Mouse (Mus musculus) ovary, adult 18-20 months (tissue): ENCODE results near the gene Gpa33.

Experiments
- DNase-seq: peaks from one replicate; pipeline ENCODE4 v3.0.0; 2022; ENCODE audit warnings: low spot score, mixed read lengths

The Gpa33 gene

DNA sequence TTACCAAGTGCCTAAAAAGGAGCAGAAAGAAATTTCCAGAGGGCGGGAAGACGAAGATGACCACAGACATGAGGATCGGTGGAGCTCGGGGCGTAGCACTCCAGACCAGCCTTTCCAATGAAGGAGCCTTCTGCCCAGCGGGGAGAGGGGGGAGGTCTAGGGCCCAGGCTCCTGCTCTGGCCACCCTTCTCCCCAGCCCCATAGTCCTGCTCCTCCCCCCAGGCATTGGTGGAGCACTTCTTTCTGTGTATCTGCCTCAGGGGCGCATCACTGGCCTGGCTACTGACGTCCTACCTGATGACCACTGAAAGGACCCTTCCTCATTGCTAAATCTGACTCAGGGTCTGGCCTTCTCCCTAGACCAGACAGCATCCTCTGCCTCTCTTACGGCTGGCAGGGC, 35.1 kb downstream of the Gpa33 start:
- no peak for DNase-seq

DNA sequence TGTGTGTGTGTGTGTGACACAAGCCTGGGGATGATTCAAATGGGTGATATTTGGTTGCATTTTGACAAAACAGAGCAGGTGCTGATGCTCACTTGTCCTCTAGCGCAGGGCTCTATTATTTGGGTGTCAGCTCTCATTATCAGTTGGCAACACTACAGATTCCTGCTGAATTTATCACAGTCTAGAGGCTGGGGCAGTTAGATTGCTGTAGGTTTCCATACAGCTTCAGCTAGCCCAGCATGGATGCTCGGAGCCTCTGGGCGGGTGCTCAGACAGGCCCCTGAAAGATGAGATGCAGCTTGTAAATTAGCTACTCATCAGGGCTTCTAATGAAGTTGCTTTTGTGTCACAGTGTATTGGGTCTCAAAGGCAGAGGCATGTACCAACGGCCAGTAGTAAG, 37.4 kb downstream of the Gpa33 start:
- DNase-seq: no peak

DNA sequence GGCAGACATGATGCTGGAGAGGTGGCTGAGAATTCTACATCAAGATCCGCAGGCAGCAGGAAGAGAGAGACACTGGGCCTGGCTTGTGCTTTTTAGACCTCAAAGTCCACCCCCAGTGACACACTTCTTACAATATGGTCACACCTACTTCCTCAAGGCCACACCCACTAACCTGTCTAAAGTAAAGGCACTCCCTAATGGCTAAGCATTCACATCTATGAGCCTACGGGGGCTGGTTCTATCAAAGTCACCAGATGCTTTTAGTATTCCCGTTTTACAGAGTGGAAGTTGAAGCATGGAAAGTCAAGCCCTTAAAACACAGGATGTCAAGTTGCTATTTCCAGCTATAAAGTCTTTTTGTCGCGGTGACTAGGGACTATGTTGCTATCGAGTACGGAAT, 38.0 kb downstream of the Gpa33 start:
- DNase-seq: no peak

DNA sequence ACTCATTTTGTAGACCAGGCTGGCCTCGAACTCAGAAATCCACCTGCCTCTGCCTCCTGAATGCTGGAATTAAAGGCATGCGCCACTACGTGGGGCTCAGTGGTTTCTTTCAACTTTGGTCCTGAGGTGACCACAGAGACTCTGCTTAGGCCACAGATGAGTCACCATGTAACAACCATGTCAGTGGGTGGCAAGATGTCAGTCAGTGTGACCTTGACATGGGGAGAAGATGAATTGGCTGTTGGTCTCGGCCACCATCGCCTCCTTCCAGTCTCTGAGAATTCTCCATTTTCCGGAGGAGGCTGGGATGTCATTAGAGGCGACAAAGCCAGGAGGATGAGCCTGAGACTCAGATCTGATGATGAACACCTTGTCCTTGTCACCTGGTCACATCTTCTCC, 39.7 kb downstream of the Gpa33 start:
- DNase-seq: no peak

DNA sequence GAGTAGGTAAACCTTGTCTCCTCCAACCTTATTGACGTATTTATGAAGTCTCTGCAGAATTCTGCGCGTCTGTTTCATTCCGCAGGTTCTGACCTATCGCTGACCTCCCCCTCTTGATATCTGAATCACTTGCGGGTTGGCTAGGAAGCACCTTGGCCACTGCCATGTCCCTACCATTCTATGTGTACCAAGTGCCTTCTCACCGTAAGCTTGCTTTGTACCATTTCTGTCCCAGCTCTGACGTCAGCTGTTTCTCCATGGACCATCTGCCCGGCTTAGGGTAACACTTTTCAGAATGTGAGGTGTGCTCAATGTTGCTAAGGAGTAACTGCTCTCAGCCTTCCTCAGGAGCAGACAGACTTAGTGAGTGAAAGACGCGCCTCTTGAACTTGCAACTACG, 40.8 kb downstream of the Gpa33 start:
- no peak for DNase-seq

DNA sequence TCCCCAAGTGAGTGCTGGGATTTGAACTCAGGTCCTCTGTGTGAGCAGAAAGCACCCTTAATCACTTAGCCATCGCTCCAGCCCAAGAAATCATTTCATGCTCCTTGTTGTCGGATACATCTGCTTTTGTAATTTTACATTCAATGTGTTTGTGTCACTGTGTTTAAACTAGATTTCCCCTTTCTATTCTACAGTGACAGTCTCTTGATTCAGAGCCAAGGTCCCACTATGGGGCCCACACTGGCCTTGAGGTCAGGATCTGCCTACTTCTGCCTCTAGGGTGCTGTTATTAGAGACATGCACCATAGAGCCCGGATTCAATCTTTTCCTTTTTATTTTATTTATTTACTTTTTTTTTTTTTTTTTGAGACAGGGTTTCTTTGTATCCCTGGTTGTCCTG, 43.0 kb downstream of the Gpa33 start:
- no peak for DNase-seq

DNA sequence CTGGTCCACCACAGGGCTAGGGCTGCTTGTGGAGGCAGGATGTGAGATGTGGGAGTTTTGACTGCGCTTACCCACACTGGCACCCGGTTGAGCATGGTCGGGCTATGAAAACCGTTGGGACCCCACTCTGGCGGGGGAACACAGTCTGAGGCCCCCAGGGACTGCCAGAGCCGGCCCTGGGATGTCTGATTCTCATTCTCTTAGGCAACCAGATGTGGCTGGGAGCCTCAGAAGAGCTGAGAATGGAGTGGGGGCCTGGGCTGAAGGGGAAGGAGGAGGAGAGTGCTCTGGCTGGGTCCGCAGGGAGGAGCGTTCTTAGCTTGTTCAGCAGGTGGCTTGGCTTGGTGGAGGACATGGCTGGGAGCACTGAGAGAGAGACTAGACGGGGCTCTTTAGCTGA, 43.6 kb downstream of the Gpa33 start:
- no peak for DNase-seq

DNA sequence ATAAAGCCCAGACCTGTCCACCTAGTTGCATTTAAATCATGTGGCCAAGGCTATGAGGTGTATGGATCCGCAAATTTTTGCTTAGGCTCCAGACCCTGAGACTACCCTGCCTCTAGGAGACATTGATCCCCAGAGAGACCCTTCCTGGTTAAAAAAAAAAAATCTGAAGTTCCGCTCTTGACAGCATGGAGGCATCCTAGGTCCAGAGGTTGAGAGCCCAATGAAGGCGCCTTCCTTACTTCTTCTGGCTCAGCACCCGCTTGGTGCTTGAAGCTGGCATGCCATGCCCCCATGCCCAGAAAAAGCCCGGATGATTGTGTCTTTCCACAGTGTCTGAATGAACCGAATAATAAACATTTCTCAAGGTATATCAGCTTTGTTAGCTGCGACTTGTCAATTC, 51.5 kb downstream of the Gpa33 start:
- DNase-seq: no peak

DNA sequence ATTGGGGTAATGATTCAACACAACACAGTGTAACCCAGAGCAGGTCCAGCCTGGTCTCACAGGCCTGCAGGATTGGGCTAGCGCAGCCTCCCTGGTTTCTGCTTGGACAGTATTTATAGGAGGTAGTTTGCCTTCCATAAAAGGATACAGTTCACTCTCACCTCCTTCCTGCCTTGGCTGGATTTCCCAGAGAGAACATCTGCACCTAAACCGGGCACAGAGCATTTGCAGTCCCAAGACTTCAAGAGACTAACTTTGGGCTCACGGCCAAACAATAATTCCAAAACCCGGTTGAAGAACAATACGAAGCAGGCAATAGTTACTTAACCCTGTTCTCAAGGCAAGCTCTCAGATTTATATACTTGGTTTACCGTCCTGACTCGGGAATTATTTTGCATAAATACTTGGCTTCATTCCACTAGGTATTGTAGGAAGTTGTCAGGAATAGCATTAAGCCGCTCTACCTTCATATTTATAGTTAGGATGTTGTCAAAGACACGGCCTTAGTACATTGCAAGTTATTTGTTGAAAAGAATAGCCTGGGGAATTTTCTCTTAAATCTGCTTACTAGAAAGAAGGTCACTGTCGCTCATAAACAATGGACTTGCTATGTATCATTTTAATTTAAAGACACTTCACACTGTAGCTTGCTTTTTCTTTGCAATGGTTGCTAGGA, 53.1 kb downstream of the Gpa33 start:
- DNase-seq: no peak

DNA sequence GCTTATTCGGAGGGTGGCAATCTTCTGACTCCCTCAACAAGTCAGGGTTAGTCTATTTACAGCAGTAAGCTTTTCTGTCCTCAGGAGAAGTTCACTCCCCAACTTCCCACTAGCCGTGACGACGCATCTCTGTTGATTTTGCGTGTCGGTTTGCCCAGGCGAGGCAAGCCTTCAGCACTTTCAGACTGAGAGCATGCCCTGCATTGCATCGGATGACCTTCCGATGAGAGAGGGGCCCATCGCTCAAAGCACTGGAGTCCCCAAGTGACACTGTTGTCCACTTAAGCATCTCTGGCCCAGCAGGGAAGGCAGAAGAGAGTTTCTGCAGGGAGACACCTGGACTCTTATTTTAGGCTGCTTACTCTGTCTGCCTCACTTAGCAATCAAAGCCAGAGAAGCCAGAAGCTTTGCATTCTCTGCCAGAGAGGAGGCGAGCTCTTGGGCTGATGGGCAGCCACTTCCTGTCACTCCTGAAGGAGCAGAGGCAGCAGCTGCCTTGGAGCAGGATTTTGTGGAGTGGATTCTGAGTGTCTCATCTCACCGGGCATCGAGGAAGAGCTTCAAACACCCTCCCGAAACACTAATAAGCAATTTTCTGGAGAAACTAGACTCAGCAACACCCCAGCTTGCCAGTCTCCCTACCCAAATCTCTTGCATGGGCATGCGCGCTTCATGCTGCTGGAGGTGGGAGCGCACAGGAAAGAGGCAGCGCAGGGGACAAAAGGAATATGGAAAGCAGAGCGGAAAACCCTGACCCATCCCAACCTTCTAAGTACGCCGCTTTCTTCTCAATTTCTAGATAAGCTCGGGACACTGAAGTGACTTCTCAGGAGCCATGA, 54.6 kb downstream of the Gpa33 start:
- DNase-seq: no peak

DNA sequence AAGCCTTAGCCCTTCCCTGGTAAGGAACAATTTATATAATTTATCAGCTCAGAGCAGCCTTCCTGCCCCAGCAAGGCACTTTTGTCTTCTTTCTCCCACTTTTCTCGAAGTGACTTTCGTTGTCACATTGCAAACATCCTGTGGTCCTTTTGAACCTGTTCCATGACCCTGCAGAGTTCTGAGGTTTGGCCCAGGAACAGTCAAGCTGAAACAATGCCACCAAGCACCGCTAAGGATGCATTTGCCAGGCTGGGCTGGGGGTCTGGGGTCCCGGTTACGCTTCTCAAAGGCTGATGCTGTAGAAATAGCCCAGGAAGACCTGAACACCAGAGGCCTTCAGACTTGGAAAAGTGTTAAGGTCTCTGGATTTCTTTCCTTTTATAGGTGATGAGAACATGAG, 55.3 kb downstream of the Gpa33 start:
- no peak for DNase-seq

DNA sequence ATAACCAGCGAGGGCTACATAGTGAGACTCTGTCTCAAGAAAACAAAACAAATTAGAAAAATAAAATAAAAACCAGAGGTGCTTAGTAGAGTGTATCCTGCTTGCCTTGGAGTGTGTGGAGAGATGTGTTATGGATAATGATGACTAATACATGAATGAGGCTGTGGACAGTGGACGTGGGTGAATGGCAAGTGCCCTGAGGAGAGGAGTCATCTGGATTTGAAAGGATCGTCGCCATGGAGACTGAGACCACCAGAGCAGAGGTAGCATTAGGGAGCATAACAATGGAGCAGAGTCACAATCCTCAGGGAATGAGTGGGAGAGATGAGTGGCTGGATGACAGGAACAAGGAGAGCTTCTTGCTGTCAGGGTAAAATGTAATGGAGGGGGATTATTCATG, 59.8 kb downstream of the Gpa33 start:
- no peak for DNase-seq

DNA sequence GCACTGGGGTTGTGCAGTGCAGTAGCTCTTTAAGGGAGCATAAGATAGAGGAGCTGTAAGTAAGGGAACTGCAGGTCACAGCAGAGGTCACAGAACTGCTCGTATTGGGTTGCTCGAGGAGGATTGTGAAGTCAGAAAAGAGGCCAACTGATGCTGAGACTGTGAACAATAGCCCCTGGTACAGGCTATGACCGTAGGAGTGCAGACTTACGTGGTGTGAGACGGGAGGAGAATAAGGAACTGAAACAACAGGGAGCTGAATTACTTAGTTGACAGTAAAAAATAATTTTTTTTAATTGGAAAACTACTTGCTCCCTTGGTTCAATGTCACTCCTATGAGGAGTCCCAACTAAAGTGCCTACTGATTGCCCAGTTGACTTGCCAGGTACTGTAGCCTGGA, 74.1 kb downstream of the Gpa33 start:
- no peak for DNase-seq

DNA sequence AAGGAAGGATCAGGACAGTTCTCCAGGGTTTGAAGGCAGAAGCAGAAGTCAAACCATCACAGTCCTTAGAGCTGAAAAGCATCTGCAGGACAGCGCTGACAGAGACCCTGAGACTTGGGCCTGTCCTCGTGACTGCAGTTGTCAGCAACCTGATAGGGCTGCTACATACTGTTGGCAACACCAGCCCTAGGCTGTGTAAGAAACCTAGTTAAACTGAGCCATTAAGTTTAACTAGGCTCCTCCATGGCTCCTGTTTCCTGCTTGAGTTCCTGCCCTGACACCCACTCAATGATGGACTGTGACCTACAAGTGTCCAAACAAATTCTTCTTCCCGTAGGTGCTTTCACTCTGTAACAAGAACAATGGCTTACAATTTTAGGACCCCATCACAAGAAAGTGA, 75.1 kb downstream of the Gpa33 start:
- no peak for DNase-seq

DNA sequence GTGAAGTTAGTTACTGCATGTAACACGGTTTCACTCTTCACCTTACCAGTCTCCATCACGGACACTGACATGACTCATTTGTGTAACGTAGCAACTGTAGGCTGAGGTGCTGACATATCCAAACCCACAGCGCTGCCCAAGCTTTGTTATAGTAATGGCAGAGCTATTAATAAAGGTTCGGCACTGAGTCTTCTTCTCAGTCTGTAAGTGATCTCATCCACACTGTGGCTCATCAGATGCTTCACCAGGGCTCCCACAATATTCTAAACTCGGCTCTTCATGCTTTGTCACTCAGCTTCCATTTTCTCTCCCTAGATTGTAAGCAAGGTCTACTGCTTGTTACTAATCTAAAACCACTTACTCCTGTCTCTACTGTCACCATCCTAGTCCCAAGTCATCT, 79.3 kb downstream of the Gpa33 start:
- no peak for DNase-seq

DNA sequence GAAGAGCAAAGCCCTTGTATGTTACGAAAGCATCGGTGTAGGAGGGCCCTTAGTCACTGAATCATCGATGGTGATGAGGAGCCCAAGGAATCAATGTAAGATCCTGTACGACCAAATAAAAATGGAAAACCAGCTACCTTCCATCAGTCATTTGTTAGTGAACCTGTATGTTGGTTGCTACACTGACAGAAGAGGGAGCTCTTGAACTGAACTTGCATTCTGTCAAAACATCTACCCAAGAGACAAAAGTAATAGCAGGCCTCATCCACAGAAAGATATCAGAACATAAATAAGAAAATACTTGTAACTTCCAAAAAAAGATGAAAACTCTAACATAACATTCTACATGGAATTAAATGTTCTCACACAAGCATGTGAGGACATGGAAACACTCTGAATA, 84.1 kb downstream of the Gpa33 start:
- no peak for DNase-seq
